Mouse (Mus musculus) stomach, adult 2 months (tissue): Measurements from ENCODE around the gene Dgat2l6. TPM values are rescaled to one million over a fixed set of nuclear protein-coding genes. Genes with fewer than 3 reads are reported as not detected.

Experiments
- polyA plus RNA-seq: library from polyadenylated mRNA; depleted of rRNA; stranded (reverse); fragments of >200 nt; gene quantifications from 2 replicates; pipeline ENCODE4 v1.2.3, GENCODE M21; 2012; rRNA removed

The Dgat2l6 gene
- not detected in 2 replicates for polyA plus RNA-seq

DNA sequence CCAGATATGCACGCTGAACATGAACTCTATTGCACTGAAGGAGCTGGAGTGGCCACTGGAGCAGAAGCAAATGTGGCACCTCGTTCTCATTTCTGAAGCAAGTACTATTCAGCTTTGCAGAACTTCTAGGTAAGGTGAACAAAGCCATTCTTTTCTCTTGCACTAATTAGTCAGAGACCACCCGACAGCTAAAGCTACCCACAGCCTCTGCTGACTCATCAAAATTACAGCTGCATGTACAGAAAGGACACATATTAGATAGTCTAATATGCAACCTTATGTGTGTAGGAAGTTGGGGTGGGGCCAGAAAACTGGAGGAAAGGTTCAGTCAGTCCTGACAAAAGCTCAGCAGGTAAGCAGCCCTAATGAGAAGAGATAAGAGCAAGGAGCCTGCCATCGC, at the start of gene Dgat2l6:
TSS of gene Dgat2l6 (plus strand) at position 368 of the 400 bp plus-strand sequence.

DNA sequence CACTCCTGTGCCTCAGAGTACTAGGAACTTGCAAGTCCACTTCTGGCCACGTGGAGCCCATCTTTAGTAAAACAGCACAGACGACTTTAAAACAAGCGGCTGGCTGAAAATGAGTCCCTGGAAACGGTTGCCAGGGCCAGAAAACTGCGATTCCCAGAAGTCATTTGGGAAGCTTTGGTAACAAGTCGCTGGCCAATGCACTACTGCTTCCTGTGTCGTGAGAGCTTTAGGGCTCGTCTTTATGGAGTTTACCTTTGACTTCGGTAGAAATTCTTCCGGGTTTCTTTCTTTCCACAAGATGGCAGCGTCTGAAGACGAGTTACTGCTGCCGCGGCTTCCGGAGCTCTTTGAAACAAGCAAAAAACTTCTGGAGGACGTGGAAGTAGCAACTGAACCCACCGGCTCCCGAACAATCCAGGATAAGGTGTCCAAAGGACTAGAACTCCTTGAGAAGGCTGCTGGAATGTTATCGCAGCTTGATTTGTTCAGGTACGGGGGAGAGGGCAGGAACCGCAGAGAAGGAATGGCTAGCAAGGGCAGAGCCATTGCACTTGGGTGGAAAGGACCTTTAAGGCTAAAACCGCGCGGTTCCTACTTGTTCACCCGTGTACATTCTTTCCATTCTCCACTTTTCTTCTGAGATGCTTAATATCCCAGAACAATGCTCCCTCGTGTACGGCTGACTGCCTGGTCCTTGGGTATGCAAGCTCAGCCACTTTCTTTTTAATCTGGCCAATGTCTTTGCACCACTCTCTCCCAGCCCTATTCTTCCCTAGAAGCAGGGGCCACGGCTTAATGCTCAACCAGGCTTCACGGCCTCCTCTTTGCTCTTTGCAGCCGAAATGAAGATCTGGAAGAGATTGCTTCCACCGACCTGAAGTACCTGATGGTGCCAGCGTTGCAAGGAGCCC, 30.3 kb upstream of the Dgat2l6 start, which contains the start of gene Igbp1:
TSS of gene Igbp1 (plus strand) at position 224 of the 911 bp plus-strand sequence.

DNA sequence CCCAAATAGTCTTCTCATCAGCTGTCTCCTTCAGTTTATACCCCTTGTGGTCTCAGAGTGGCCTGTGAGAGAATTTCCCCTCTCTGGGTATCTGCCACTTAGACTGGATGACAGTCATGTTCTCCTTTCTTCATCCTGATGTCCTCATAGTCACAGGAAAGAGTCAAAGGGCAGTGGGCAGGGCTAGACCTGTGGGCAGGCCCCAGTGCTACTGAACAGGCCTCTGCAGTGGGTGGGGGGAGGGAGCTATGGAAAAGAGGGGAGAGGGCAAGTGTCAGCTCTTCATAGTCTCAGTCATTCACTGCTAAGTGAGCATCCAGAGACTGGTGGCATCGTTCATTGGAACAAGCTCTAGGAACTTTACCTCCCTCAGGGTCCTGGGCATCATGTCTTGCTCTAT, 47.3 kb downstream of the Dgat2l6 start, which contains the start of gene Awat1:
TSS of gene Awat1 (plus strand) at position 301 of the 400 bp plus-strand sequence.

DNA sequence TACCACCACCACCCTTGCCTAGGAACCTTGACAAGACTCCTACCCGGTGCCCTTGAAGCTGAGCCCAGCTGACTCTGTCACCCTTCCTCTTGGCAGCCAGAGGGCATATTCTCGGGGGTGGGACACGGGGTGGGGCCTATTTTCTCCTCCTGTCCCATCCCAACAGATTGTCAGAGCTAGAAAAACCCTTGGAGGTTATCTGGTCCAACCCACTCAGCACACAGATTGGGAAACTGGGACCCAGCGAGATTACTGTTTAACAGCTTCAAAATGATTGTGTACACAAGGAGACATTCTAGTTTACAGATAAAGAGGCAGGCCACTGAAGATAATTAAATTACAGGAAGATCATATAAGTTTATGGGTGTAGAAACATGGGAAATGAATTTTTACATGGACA, 70.2 kb downstream of the Dgat2l6 start, which contains the start of gene P2ry4:
TSS of gene P2ry4 (minus strand) at position 79 of the 400 bp plus-strand sequence.

Other genes with a start within 250 kb of the Dgat2l6 start
- not detected in 2 replicates for gene Otud6a, start 95.8 kb upstream of the Dgat2l6 start, polyA plus RNA-seq
- 0.11 and 0.32 TPM in 2 replicates for gene Awat2, start 82.1 kb upstream of the Dgat2l6 start, polyA plus RNA-seq
- 2.8 and 3.6 TPM in 2 replicates for gene Igbp1, start 30.5 kb upstream of the Dgat2l6 start, polyA plus RNA-seq
- gene Awat1, start 47.4 kb downstream of the Dgat2l6 start, polyA plus RNA-seq, result not detected in 2 replicates
- 0.63 and 0.75 TPM in 2 replicates for gene P2ry4, start 70.0 kb downstream of the Dgat2l6 start, polyA plus RNA-seq
- not detected in 2 replicates for gene Arr3, start 80.7 kb downstream of the Dgat2l6 start, polyA plus RNA-seq
- gene Kif4, start 100.9 kb downstream of the Dgat2l6 start, polyA plus RNA-seq, result 0.10 and 0.36 TPM in 2 replicates
- 3.5 and 5.2 TPM in 2 replicates for gene Pdzd11, start 101.7 kb downstream of the Dgat2l6 start, polyA plus RNA-seq
- gene Gdpd2, start 205.0 kb downstream of the Dgat2l6 start, polyA plus RNA-seq, result 5.2 and 6.6 TPM in 2 replicates
- gene Dlg3, start 242.9 kb downstream of the Dgat2l6 start, polyA plus RNA-seq, result 3.8 and 4.7 TPM in 2 replicates